Mouse (Mus musculus): ENCODE data around the gene Psmd2. TPM values are rescaled to one million over a fixed set of nuclear protein-coding genes. Genes with fewer than 3 reads are reported as not detected.
A peak's percentile ranks its signal among the peaks of the same experiment; 100 is the strongest.

Psmd2 gene
- polyA plus RNA-seq, 1 experiment from 2014 or later, result 445 TPM

GRCm38 (mm10) chr16:20671886-20672285 lies 20.4 kb downstream of the Psmd2 start:
- Histone ChIP-seq H3K4me3 (replicated peaks) (peak overlapping the region; percentile 88), H3K27me3 (no peaks in the 10 kb centered on the region), H3K9ac (no peak overlapping the region; the same call in 1 of the 2 replicates), H3K4me1 (peaks cover 22% of the 10 kb centered on the region), H3K9me3 (no peaks in the 10 kb centered on the region), H3K4me2 (peak overlapping the region; percentile 99), H3K36me3 (replicated peaks) (peaks cover 19% of the 10 kb centered on the region), H3K27ac (no peak overlapping the region)
- ATAC-seq (ENCODE audit: low FRiP score), result no peak
- 22% methylated on average over 6 of the region's 6 CpGs for WGBS

DNA sequence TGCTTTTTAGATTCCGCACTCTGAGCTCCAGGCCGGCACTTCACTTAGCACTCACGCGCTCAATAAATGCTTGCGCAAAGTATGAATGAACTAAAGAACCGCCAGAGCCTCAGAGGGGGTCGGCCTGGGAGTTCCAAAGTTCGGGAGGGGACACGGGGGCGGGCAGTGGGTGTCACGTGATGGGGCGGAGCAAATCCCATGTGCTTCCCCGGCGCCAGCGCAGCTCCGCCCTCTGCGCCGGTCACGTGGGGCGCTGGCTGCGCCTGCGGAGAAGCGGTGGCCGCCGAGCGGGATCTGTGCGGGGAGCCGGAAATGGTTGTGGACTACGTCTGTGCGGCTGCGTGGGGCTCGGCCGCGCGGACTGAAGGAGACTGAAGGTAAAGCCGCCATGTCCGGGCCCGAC lies 21.0 kb downstream of the Psmd2 start:
- peaks cover 25% of the 10 kb centered on the region for H3K36me3 ChIP-seq (replicated peaks)
- peak; percentile 98 for ATAC-seq (ENCODE audit: low FRiP score)
- 1% methylated on average over 38 of the region's 38 CpGs for WGBS
- H3K4me3 ChIP-seq (replicated peaks), result peak overlapping the region; percentile 88
- no peaks in the 10 kb centered on the region for H3K9me3 ChIP-seq
- peaks cover 22% of the 10 kb centered on the region for H3K4me1 ChIP-seq
- no peaks in the 10 kb centered on the region for H3K27me3 ChIP-seq
- peak overlapping the region; percentile 97 for H3K9ac ChIP-seq
- H3K4me2 ChIP-seq, result peak overlapping the region; percentile 99
- H3K27ac ChIP-seq, result peak overlapping the region; percentile 95

DNA sequence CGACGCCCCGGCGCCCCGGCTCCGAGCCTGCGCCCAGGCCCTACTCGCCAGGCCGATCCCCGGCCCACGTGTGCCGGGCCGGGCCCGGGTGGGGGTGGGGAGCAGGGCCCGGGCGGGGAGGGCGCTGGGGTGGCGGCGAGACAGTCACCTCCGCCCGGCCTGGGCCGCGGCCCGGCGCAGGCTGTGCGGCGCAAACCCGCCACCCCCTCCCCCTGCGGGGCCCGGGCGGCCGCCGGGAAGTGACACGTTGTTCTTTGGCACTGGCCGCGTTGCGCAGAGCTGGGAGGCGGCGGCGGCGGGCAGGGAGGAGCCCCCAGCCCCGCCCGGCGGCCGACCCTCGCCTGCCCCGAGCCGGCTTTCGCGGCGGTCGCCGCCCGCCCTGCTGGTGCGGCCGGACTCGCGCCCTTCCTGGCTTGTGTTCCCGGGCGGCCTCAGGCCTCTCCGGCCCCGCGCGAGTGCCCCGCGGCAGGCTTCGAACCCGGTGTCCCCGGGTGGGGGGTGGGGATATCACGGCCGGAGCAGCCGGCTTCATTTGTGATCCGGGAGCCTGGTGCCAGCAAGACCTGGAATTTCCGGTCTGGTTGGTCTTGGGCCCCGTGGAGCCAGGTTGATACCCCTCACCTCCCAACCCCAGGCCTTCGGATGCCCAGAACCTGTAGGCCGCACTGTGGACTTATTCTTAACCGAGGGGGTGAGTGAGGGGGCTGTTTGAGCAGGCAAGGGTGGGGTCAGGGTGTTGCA lies 21.7 kb downstream of the Psmd2 start:
- H3K4me2 ChIP-seq, result peak overlapping the region; percentile 99
- no peaks in the 10 kb centered on the region for H3K27me3 ChIP-seq
- peak; percentile 80 for ATAC-seq (ENCODE audit: low FRiP score)
- peak overlapping the region; percentile 95 for H3K27ac ChIP-seq
- peak overlapping the region; percentile 88 for H3K4me3 ChIP-seq (replicated peaks)
- peaks cover 31% of the 10 kb centered on the region for H3K36me3 ChIP-seq (replicated peaks)
- H3K9me3 ChIP-seq, result no peaks in the 10 kb centered on the region
- WGBS, result under 1% methylated on average over 65 of the region's 78 CpGs
- peaks cover 22% of the 10 kb centered on the region for H3K4me1 ChIP-seq
- peak overlapping the region; percentile 97 for H3K9ac ChIP-seq

DNA sequence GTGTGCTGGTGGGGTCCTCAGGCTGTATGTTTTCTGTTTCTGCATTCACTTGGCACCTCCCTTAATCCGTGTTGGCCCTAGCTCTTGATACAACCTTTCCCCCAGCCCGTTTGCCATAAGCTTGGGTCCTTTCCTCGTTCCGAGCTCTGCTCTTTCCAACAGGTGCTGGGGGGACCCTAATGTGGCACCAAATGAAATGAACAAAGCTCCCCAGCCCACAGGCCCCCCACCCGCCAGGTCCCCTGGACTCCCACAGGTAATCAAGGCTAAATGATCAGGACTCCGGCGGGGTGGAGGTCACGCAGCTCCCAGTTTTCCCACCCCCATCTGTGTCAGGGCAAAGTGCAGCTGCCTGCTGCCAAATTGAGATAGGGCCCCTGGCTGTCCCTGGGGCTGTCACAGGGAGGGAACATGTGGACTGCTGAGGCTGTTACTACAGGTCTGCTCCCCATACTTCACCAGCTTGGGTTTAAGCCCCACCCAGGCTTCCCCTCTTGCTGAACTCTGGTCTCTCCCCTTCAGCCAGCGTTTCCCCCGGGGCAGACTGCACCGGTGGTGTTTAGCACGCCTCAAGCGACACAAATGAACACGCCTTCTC lies 22.4 kb downstream of the Psmd2 start:
- ATAC-seq (ENCODE audit: low FRiP score), result no peak

DNA sequence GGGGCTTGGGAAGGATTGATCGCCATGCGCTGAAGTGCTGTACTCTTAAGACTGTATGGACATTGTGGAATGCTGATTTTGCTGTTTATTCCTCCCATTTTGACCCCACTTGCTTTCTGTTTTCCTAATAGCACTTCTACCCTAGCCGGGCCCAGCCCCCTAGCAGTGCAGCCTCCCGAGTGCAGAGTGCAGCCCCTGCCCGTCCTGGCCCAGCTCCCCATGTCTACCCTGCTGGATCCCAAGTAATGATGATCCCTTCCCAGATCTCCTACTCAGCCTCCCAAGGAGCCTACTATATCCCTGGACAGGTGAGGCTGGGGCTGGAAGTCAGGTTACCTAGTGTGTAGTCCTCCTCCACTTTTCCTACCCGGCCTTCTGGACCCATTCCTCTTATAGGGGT lies 23.8 kb downstream of the Psmd2 start:
- Histone ChIP-seq H3K27me3 (no peaks in the 10 kb centered on the region), H3K4me3 (replicated peaks) (no peak overlapping the region), H3K27ac (no peak overlapping the region), H3K4me1 (peaks cover 22% of the 10 kb centered on the region), H3K36me3 (replicated peaks) (peaks cover 52% of the 10 kb centered on the region), H3K9me3 (no peaks in the 10 kb centered on the region), H3K9ac (no peak overlapping the region), H3K4me2 (0 out of 2 replicates have a peak overlapping the region, but pooled peaks have one; percentile 99)
- 92% methylated on average over 6 of the region's 6 CpGs for WGBS
- ATAC-seq (ENCODE audit: low FRiP score), result no peak

More for the DNA sequence above, 22.4 kb downstream of the Psmd2 start:
- H3K4me3 ChIP-seq (replicated peaks), result peak overlapping the region; percentile 88
- peaks cover 38% of the 10 kb centered on the region for H3K36me3 ChIP-seq (replicated peaks)
- H3K4me2 ChIP-seq, result peak overlapping the region; percentile 99
- 11% methylated on average over 14 of the region's 14 CpGs for WGBS
- H3K9ac ChIP-seq, result peak overlapping the region; percentile 97
- H3K27me3 ChIP-seq, result no peaks in the 10 kb centered on the region
- peak overlapping the region; percentile 95; the same call in 1 of the 2 replicates for H3K27ac ChIP-seq
- H3K4me1 ChIP-seq, result peaks cover 22% of the 10 kb centered on the region
- H3K9me3 ChIP-seq, result no peaks in the 10 kb centered on the region

DNA sequence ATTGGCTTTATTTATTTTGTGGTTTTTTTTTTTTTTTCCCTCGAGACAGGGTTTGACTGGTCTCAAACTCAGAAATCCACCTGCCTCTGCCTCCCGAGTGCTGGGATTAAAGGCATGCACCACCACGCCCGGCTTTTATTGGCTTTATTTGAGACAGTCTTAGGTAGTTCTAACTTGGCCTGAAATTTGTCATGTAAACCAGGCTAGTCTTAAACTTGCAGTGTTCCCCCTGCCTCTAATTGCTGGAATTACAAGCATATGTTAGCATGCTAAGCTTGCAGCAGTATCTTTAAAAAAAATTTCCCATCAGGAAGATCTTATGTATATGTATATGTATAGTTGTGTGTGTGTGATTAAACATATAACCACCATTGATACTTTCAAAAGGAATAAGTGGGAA lies 25.2 kb downstream of the Psmd2 start:
- WGBS, result 91% methylated on average over 4 of the region's 4 CpGs
- no peak for ATAC-seq (ENCODE audit: low FRiP score)

DNA sequence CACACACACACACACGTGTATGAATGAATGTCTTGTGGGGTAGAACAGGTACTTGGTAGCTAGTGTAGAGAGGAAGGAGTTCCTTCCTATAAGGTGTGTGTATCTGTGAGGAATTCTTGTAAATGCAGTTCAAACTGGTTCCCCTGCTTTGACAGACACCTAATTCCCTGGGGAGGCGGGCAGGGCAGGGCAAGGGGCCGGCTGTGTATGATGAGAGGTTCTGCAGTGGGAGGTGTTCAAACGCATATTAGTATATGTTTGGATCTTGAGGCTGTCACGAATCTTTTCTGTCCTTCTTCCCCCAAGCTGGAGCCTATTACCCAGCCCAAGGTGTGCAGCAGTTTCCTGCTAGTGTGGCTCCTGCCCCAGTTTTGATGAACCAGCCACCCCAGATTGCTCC lies 25.9 kb downstream of the Psmd2 start:
- Histone ChIP-seq H3K4me3 (replicated peaks) (no peak overlapping the region), H3K4me1 (peaks cover 20% of the 10 kb centered on the region), H3K36me3 (replicated peaks) (peaks cover 73% of the 10 kb centered on the region), H3K4me2 (no peak overlapping the region), H3K27ac (no peak overlapping the region), H3K9me3 (no peaks in the 10 kb centered on the region), H3K27me3 (no peaks in the 10 kb centered on the region), H3K9ac (no peak overlapping the region)
- ATAC-seq (ENCODE audit: low FRiP score), result no peak
- 90% methylated on average over 5 of the region's 5 CpGs for WGBS

More for the DNA sequence above, 25.2 kb downstream of the Psmd2 start:
- Histone ChIP-seq H3K27ac (no peak overlapping the region), H3K4me1 (peaks cover 22% of the 10 kb centered on the region), H3K4me2 (no peak overlapping the region), H3K36me3 (replicated peaks) (peaks cover 67% of the 10 kb centered on the region), H3K9ac (no peak overlapping the region), H3K4me3 (replicated peaks) (no peak overlapping the region), H3K9me3 (no peaks in the 10 kb centered on the region), H3K27me3 (no peaks in the 10 kb centered on the region)

- H3K4me2 ChIP-seq, result no peak overlapping the region
- H3K36me3 ChIP-seq (replicated peaks), result peaks cover 81% of the 10 kb centered on the region
- no peak overlapping the region for H3K4me3 ChIP-seq (replicated peaks)
- no peaks in the 10 kb centered on the region for H3K27me3 ChIP-seq
- H3K9me3 ChIP-seq, result no peaks in the 10 kb centered on the region
- no peak for ATAC-seq (ENCODE audit: low FRiP score)
- H3K27ac ChIP-seq, result no peak overlapping the region
- no peak overlapping the region for H3K9ac ChIP-seq
- WGBS, result 85% methylated on average over 10 of the region's 10 CpGs
- peaks cover 20% of the 10 kb centered on the region for H3K4me1 ChIP-seq
Measured at GRCm38 (mm10) chr16:20677974-20678675, 26.7 kb downstream of the Psmd2 start.

DNA sequence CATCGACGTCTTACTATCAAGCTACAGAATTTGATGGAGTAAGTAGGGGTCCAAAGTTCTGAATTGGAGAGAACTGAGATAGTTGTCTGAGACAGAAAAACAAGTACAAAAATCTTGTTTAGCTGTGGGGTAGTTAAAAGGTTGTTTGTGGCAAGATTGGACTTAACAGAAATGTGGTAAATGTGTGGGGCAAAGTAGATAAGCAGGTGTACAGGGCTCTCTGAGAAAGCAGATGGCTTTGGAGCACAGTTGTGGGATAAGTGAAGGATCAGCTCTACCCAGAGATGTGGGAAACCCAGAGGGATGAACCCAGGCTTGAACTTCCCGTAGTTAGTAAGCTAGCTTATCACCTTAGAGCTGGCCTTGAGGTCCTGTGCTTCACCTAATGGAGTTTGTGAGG lies 39.3 kb downstream of the Psmd2 start:
- Histone ChIP-seq H3K4me3 (replicated peaks) (no peak overlapping the region), H3K9me3 (no peaks in the 10 kb centered on the region), H3K27me3 (no peaks in the 10 kb centered on the region), H3K9ac (no peak overlapping the region), H3K4me2 (no peak overlapping the region), H3K27ac (no peak overlapping the region), H3K36me3 (replicated peaks) (peaks cover 63% of the 10 kb centered on the region), H3K4me1 (peaks cover 35% of the 10 kb centered on the region)
- WGBS, result 93% methylated on average over 3 of the region's 3 CpGs
- no peak for ATAC-seq (ENCODE audit: low FRiP score)

DNA sequence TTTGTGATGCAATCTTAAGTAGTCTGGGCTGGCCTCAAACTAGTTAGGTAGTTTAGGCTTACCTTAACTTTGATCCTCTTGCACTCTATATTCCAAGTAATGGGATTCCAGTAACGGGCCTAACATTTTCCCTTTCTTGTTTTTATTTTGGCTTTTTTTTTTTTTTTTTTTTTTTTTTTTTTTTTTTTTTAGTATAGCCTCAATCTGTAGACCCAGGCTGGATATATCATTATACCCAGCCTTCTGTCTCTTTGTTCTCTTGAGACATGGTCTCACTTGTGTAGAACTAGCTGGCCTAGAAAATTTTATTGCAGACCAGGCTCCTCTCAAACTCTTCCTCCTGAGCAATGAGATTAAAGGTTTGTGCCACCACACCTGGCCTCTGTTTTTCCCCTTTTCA lies 40.2 kb downstream of the Psmd2 start:
- peaks cover 43% of the 10 kb centered on the region for H3K4me1 ChIP-seq
- no peak for ATAC-seq (ENCODE audit: low FRiP score)
- H3K27ac ChIP-seq, result no peak overlapping the region
- H3K9ac ChIP-seq, result no peak overlapping the region
- H3K27me3 ChIP-seq, result no peaks in the 10 kb centered on the region
- no peak overlapping the region for H3K4me2 ChIP-seq
- WGBS, result 93% methylated on average over 1 of the region's 1 CpGs
- H3K36me3 ChIP-seq (replicated peaks), result peaks cover 54% of the 10 kb centered on the region
- no peak overlapping the region for H3K4me3 ChIP-seq (replicated peaks)
- no peaks in the 10 kb centered on the region for H3K9me3 ChIP-seq

DNA sequence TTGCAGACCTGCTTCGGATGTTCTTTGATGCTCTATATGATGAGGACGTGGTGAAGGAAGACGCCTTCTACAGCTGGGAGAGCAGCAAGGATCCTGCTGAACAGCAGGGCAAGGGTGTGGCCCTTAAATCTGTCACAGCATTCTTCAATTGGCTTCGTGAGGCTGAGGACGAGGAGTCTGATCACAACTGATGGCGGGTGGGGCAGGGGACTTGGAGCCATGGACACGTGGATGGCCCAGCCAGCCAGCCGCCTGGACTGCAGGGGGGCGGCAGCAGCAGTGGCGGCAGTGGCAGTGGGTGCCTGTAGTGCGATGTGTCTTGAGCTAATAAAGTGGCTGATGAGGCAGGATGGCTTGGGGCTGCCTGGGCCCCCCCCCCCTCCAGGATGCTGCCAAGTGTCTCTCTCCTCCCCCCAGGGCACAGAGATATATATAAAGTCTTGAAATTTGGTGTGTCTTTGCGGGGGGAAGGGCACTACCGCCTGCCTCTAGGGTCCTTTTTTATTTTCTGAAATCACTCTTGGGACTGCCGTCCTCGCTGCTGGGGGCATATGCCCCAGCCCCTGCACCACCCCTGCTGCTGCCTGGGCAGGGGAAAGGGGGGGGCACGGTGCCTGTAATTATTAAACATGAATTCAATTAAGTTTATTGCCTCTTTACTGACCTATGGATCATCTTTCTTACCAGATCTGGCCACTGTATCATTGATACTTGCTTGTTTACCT lies 41.0 kb downstream of the Psmd2 start:
- no peak overlapping the region for H3K9ac ChIP-seq
- no peaks in the 10 kb centered on the region for H3K27me3 ChIP-seq
- ATAC-seq (ENCODE audit: low FRiP score), result no peak
- peak overlapping the region; percentile 44; the same call in 1 of the 2 replicates for H3K27ac ChIP-seq
- peak overlapping the region; percentile 70 for H3K4me2 ChIP-seq
- peak overlapping the region; percentile 62; the same call in 1 of the 2 replicates for H3K4me3 ChIP-seq (replicated peaks)
- peaks cover 46% of the 10 kb centered on the region for H3K36me3 ChIP-seq (replicated peaks)
- H3K4me1 ChIP-seq, result peaks cover 50% of the 10 kb centered on the region
- no peaks in the 10 kb centered on the region for H3K9me3 ChIP-seq
- WGBS, result 43% methylated on average over 16 of the region's 16 CpGs
